Mouse (Mus musculus) myocyte (in vitro differentiated cells): ENCODE results near the gene Nav3. TPM values are rescaled to one million over a fixed set of nuclear protein-coding genes. Genes with fewer than 3 reads are reported as not detected.

Source experiments
- H3K27me3 ChIP-seq: one replicate; pipeline ENCODE4 v1.6.1; 2011; ENCODE audit not compliant: control insufficient read depth, insufficient read depth, insufficient read length
- H3K36me3 ChIP-seq: one replicate; pipeline ENCODE4 v1.6.1; 2011; ENCODE audit not compliant: control insufficient read depth, insufficient read depth
- H3K4me2 ChIP-seq: one replicate; pipeline ENCODE4 v1.6.1; 2011; ENCODE audit warnings: low read depth, control low read depth
- H3K4me3 ChIP-seq: one replicate; pipeline ENCODE4 v1.5.1; 2011; ENCODE audit warnings: mild to moderate bottlenecking, control low read depth, moderate library complexity
- H3K79me2 ChIP-seq: one replicate; pipeline ENCODE4 v1.6.1; 2011; ENCODE audit not compliant: control insufficient read depth, insufficient read depth
- H3ac ChIP-seq: one replicate; pipeline ENCODE4 v1.6.1; 2011; ENCODE audit not compliant: control insufficient read depth, insufficient read length
- CEBPB ChIP-seq: IDR thresholded peaks from 2 replicates; pipeline ENCODE4 v1.6.1; 2011; ENCODE audit warnings: mild to moderate bottlenecking, moderate library complexity; ENCODE audit not compliant: poor library complexity, insufficient read depth, severe bottlenecking
- E2F4 ChIP-seq: IDR thresholded peaks from one replicate; pipeline ENCODE4 v1.6.1; 2011; ENCODE audit warnings: mild to moderate bottlenecking, control low read depth, moderate library complexity; ENCODE audit not compliant: insufficient read depth
- MAX ChIP-seq: IDR thresholded peaks from one replicate; pipeline ENCODE4 v1.6.1; 2011; ENCODE audit warnings: low read depth, mild to moderate bottlenecking, control low read depth
- MYOD1 ChIP-seq, 3 experiments: IDR thresholded peaks; one replicate each; pipeline ENCODE4 v1.6.1; 2011; ENCODE audit warnings: control low read depth in 2 of 3, low read depth in 2 of 3, mild to moderate bottlenecking in 2 of 3, moderate library complexity in 1 of 3; ENCODE audit not compliant: insufficient read length in 2 of 3, control insufficient read depth in 1 of 3
- MYOG ChIP-seq, 3 experiments: IDR thresholded peaks; one replicate each; pipeline ENCODE4 v1.6.1; 2011; ENCODE audit warnings: control low read depth in 2 of 3, low read depth in 2 of 3, mild to moderate bottlenecking in 2 of 3; ENCODE audit not compliant: insufficient read length in 2 of 3, control insufficient read depth in 1 of 3, insufficient read depth in 1 of 3
- POLR2A ChIP-seq: IDR thresholded peaks from one replicate; pipeline ENCODE4 v1.6.1; 2011; ENCODE audit warnings: low read depth, mild to moderate bottlenecking, control low read depth, moderate library complexity; ENCODE audit not compliant: insufficient read length
- POLR2AphosphoS2 ChIP-seq: IDR thresholded peaks from one replicate; pipeline ENCODE4 v1.6.1; 2011; ENCODE audit warnings: low read depth, control low read depth; ENCODE audit not compliant: insufficient read length
- REST ChIP-seq: IDR thresholded peaks from one replicate; pipeline ENCODE4 v1.6.1; 2011; ENCODE audit warnings: mild to moderate bottlenecking, control low read depth, moderate library complexity; ENCODE audit not compliant: insufficient read depth, insufficient read length
- SRF ChIP-seq: IDR thresholded peaks from one replicate; pipeline ENCODE4 v1.6.1; 2011; ENCODE audit warnings: low read depth; ENCODE audit not compliant: control insufficient read depth, insufficient read length
- TCF12 ChIP-seq: IDR thresholded peaks from one replicate; pipeline ENCODE4 v1.6.1; 2011; ENCODE audit warnings: mild to moderate bottlenecking, control low read depth; ENCODE audit not compliant: poor library complexity, insufficient read depth, severe bottlenecking
- TCF3 ChIP-seq: IDR thresholded peaks from one replicate; pipeline ENCODE4 v1.6.1; 2011; ENCODE audit warnings: low read depth, control low read depth; ENCODE audit not compliant: insufficient read length
- USF1 ChIP-seq: IDR thresholded peaks from one replicate; pipeline ENCODE4 v1.6.1; 2011; ENCODE audit warnings: low read depth, mild to moderate bottlenecking, control low read depth, moderate library complexity
- polyA plus RNA-seq: library from polyadenylated mRNA; unstranded; fragments of >200 nt; fragmentation: generic; extraction: Trizol; gene quantifications from one replicate; pipeline ENCODE4 v1.2.1, GENCODE M21; 2012; ENCODE audit warnings: missing spikeins

The Nav3 gene
- polyA plus RNA-seq, 1 experiment = 2.9 TPM

DNA sequence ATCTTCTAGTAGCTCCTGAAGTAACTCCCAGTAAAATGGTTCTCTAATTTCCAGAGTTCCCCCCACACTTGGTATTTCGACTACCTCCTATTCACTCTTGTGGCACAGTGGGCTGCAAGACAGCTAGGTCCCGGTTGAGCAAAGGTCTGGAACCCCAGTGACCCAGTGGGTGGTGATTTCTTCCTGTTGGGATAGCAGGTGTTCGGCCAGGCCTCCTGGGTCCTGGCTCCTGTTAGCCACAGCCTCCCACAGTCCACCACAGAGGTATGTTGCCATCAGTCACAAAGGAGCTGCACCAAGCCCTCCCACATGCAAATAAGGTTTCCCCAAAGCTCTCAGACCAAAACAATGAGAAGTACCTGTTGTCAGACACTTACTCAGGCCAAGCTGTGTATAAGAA lies 297.9 kb downstream of the Nav3 start:
- TF ChIP-seq USF1 (no peak), MYOD1 (IDR thresholded peaks at IDR 0.05; ENCODE audit: control insufficient read depth in 1 of 3, insufficient read length in 2 of 3, low read depth in 2 of 3) (peak in 2 of 3 experiments; percentile 50 to 76)
- no peak overlapping the region for H3ac ChIP-seq
- H3K36me3 ChIP-seq = no peaks in the 10 kb centered on the region
- no peaks in the 10 kb centered on the region for H3K79me2 ChIP-seq
- no peaks in the 10 kb centered on the region for H3K27me3 ChIP-seq
- no peak overlapping the region for H3K4me2 ChIP-seq
- H3K4me3 ChIP-seq = no peak overlapping the region

DNA sequence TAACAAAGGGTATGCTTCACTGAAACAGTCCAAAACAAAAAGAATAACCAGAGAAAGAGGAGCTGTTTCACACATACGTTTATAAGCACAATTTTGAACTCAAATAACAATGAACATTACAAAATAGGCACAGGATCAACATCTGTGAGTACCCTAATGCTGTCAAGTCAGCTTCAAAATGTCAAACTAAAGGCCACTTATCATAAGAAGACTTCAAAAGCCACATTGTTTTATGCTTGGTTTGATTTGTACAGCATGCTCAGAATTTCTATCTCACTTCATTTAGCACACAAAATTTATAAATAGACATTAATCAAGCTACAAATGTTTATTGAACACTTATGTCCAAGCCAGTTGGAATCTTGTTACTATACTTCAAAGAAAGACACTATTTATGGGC lies 299.6 kb downstream of the Nav3 start:
- H3K36me3 ChIP-seq = no peaks in the 10 kb centered on the region
- H3K4me2 ChIP-seq = no peak overlapping the region
- H3K27me3 ChIP-seq = no peaks in the 10 kb centered on the region
- H3K4me3 ChIP-seq = no peak overlapping the region
- TF ChIP-seq SRF (no peak), CEBPB (no peak), POLR2A (no peak), MYOG (IDR thresholded peaks at IDR 0.05; ENCODE audit: control insufficient read depth in 1 of 3, insufficient read depth in 1 of 3, insufficient read length in 2 of 3, low read depth in 2 of 3) (no peak), TCF3 (no peak), TCF12 (no peak), E2F4 (no peak), USF1 (no peak), REST (no peak), POLR2AphosphoS2 (no peak), MAX (no peak), MYOD1 (IDR thresholded peaks at IDR 0.05; ENCODE audit: control insufficient read depth in 1 of 3, insufficient read length in 2 of 3, low read depth in 2 of 3) (no peak)
- no peak overlapping the region for H3ac ChIP-seq
- H3K79me2 ChIP-seq = no peaks in the 10 kb centered on the region

DNA sequence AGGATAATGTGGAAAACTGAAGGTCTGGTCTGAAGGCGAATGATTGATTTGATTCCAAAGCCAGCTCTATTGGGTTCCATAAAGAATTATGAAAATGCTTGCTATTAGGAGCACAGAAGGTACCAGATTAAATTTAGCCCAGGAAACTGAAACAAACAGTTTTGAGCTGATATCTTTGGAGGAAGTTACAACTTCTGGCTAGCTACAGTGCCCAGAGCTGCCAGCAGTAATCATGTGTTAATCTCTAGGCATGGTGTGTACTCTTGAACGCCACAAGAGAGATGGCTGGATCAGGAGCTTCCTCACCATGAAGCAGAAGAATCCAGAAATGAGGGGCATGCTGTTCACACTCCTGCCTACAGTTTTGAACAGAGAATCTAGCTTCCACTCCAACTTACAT lies 300.5 kb downstream of the Nav3 start:
- H3K27me3 ChIP-seq = no peaks in the 10 kb centered on the region
- H3K4me2 ChIP-seq = no peak overlapping the region
- H3K79me2 ChIP-seq = no peaks in the 10 kb centered on the region
- no peak overlapping the region for H3K4me3 ChIP-seq
- no peak overlapping the region for H3ac ChIP-seq
- H3K36me3 ChIP-seq = no peaks in the 10 kb centered on the region
- TF ChIP-seq TCF12 = no peak
- no peak for TF ChIP-seq POLR2AphosphoS2
- TF ChIP-seq SRF = no peak
- TF ChIP-seq USF1 = no peak
- TF ChIP-seq MYOD1 (IDR thresholded peaks at IDR 0.05; ENCODE audit: control insufficient read depth in 1 of 3, insufficient read length in 2 of 3, low read depth in 2 of 3) = no peak
- TF ChIP-seq CEBPB = no peak
- TF ChIP-seq POLR2A = no peak
- TF ChIP-seq E2F4 = no peak
- no peak for TF ChIP-seq REST
- no peak for TF ChIP-seq MAX
- TF ChIP-seq TCF3 = no peak
- TF ChIP-seq MYOG (IDR thresholded peaks at IDR 0.05; ENCODE audit: control insufficient read depth in 1 of 3, insufficient read depth in 1 of 3, insufficient read length in 2 of 3, low read depth in 2 of 3) = no peak

DNA sequence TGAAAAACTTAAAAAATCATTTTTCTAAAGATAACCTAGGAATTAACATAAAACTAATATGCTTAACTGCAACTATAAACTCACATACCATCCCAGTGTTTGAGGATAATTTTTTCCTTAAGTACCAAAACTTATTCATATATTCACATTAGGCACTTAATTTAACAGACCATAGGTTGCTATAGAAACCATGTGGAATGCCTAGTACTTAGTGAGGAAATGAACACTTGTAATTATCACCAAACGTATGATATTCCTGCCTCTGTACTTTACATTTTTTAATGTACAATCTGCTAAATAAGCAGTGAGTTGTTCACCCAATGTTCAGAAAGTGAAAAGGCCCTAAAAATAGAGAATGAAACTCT lies 301.1 kb downstream of the Nav3 start:
- no peak overlapping the region for H3K4me2 ChIP-seq
- H3ac ChIP-seq = no peak overlapping the region
- H3K79me2 ChIP-seq = no peaks in the 10 kb centered on the region
- no peaks in the 10 kb centered on the region for H3K27me3 ChIP-seq
- no peaks in the 10 kb centered on the region for H3K36me3 ChIP-seq
- H3K4me3 ChIP-seq = no peak overlapping the region
- TF ChIP-seq TCF12 (no peak), MYOG (IDR thresholded peaks at IDR 0.05; ENCODE audit: control insufficient read depth in 1 of 3, insufficient read depth in 1 of 3, insufficient read length in 2 of 3, low read depth in 2 of 3) (no peak), REST (no peak), USF1 (no peak), POLR2A (no peak), CEBPB (no peak), MYOD1 (IDR thresholded peaks at IDR 0.05; ENCODE audit: control insufficient read depth in 1 of 3, insufficient read length in 2 of 3, low read depth in 2 of 3) (no peak), TCF3 (no peak), SRF (no peak), POLR2AphosphoS2 (no peak), E2F4 (no peak), MAX (no peak)

DNA sequence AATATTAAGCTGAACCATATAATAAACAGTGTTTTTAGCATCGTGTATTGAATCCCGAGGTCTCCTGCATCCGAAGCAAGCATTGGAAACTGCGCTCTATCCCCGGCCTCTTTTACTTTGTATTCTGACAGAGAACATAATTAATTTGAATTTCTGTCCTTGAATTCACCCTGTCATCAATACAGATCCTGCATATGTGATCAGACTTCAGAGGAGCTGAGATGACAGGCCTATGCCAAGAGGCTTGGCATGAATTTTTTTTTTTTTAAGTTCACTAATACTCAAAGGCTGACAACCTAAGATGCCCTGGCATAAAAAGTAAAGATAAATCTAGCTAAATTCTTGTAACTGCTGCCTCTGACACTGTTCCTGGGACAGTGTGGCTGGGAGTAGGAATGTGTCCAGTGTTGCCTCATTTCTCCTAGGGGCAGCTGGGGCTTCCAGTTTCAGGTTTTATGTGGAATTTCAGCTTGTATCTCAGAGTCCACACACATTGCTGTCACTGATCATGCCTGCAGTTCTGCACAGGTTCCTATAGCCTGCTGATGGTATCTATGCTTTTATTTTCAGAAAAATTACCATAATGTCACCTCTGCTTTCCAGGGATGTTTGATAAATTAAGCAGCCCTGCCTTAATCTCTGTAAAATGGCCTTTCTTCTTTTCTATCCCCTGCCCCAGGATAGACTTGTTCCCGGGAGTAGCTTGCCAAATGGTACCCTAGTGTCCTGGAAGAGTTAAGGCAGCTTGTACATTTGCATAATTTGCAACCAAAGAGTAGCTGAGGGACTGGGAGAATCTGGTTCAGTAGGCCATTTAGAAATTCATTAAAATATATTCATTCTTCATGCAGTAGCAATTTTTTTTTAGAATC lies 301.8 kb downstream of the Nav3 start:
- H3ac ChIP-seq = no peak overlapping the region
- H3K4me3 ChIP-seq = no peak overlapping the region
- H3K4me2 ChIP-seq = no peak overlapping the region
- no peak for TF ChIP-seq SRF
- no peak for TF ChIP-seq TCF12
- no peak for TF ChIP-seq MAX
- no peak for TF ChIP-seq CEBPB
- no peak for TF ChIP-seq MYOG (IDR thresholded peaks at IDR 0.05; ENCODE audit: control insufficient read depth in 1 of 3, insufficient read depth in 1 of 3, insufficient read length in 2 of 3, low read depth in 2 of 3)
- TF ChIP-seq POLR2AphosphoS2 = no peak
- no peak for TF ChIP-seq USF1
- no peak for TF ChIP-seq MYOD1 (IDR thresholded peaks at IDR 0.05; ENCODE audit: control insufficient read depth in 1 of 3, insufficient read length in 2 of 3, low read depth in 2 of 3)
- TF ChIP-seq REST = no peak
- TF ChIP-seq POLR2A = no peak
- no peak for TF ChIP-seq TCF3
- TF ChIP-seq E2F4 = no peak
- no peaks in the 10 kb centered on the region for H3K79me2 ChIP-seq
- no peaks in the 10 kb centered on the region for H3K36me3 ChIP-seq
- no peaks in the 10 kb centered on the region for H3K27me3 ChIP-seq
